ENCODE assay signal across 28 mouse cellular contexts in genomic region chr7:90277769-90278168, GRCm38 (mm10). TPM values are rescaled to one million over a fixed set of nuclear protein-coding genes. Genes with fewer than 3 reads are reported as not detected.
DNase-seq lines count a peak whose midpoint lies in the region; ATAC-seq and TF ChIP-seq lines count a peak whose summit lies in the region.
"Had no signal": no experiment of that assay in that cellular context is flagged by ENCODE, and none has a peak within 500 bp of the region (broad histone marks: within the 10 kb centered on the region; RNA-seq: fewer than 3 reads in every experiment).

No protein-coding gene starts in this region.

- H3K4me1 ChIP-seq in kidney, embryonic 15.5 days: peaks cover 18% of the 10 kb centered on the region
- H3K4me1 ChIP-seq in kidney, postnatal 0 days (replicated peaks; ENCODE audit: insufficient read depth, low read length): 0 out of 2 replicates have a peak, but pooled peaks cover 4% of the 10 kb centered on the region
- H3K4me1 ChIP-seq in midbrain, embryonic 11.5 days (ENCODE audit: control insufficient read depth, insufficient read depth, low read length): no peaks in the 10 kb centered on the region
- H3K4me1 ChIP-seq: heart, embryonic 12.5 days; hindbrain, embryonic 13.5 days; neural tube, embryonic 13.5 days had no signal

- 23% methylated on average over 4 of the region's 4 CpGs for WGBS in kidney, embryonic 15.5 days
- WGBS in kidney, postnatal 0 days: 17% methylated on average over 4 of the region's 4 CpGs
- WGBS in midbrain, embryonic 11.5 days: 74% methylated on average over 4 of the region's 4 CpGs

- H3K36me3 ChIP-seq in kidney, embryonic 15.5 days: no peaks in the 10 kb centered on the region
- H3K36me3 ChIP-seq in kidney, postnatal 0 days (ENCODE audit: insufficient read depth, low read length): no peaks in the 10 kb centered on the region
- no peaks in the 10 kb centered on the region for H3K36me3 ChIP-seq in midbrain, embryonic 11.5 days (ENCODE audit: control insufficient read depth, insufficient read depth, low read length)
- H3K36me3 ChIP-seq: embryonic facial prominence, embryonic 10.5 days; heart, embryonic 12.5 days; hindbrain, embryonic 13.5 days; neural tube, embryonic 13.5 days had no signal

- no peak overlapping the region for H3K4me2 ChIP-seq in kidney, embryonic 15.5 days
- no peak overlapping the region for H3K4me2 ChIP-seq in kidney, postnatal 0 days (ENCODE audit: low read length)
- no peak overlapping the region for H3K4me2 ChIP-seq in midbrain, embryonic 11.5 days
- H3K4me2 ChIP-seq: heart, embryonic 12.5 days; hindbrain, embryonic 13.5 days; liver, embryonic 11.5 days; neural tube, embryonic 13.5 days had no signal

- no peak overlapping the region for H3K4me3 ChIP-seq in kidney, embryonic 15.5 days (replicated peaks)
- H3K4me3 ChIP-seq in kidney, postnatal 0 days (replicated peaks; ENCODE audit: low read depth, low read length): no peak overlapping the region
- H3K4me3 ChIP-seq in midbrain, embryonic 11.5 days (ENCODE audit: low read depth, low read length): no peak overlapping the region
- H3K4me3 ChIP-seq: embryonic facial prominence, embryonic 10.5 days; heart, embryonic 12.5 days; hindbrain, embryonic 13.5 days; left cerebral cortex, adult 2 months; neural tube, embryonic 13.5 days had no signal

- peak; percentile 12; the same call in 1 of the 2 replicates for ATAC-seq in kidney, embryonic 15.5 days (replicated peaks; ENCODE audit: low FRiP score)
- ATAC-seq in kidney, postnatal 0 days (replicated peaks; ENCODE audit: low FRiP score, low read depth): peak; percentile 38; the same call in 1 of the 2 replicates
- no peak for ATAC-seq in midbrain, embryonic 11.5 days (ENCODE audit: low FRiP score)
- ATAC-seq: inflammation-experienced regulatory T-cells, adult 6 months had no signal

- no peak overlapping the region for H3K9ac ChIP-seq in kidney, embryonic 15.5 days
- no peak overlapping the region for H3K9ac ChIP-seq in kidney, postnatal 0 days (ENCODE audit: low read depth, low read length)
- no peak overlapping the region for H3K9ac ChIP-seq in midbrain, embryonic 11.5 days (ENCODE audit: low read length)
- H3K9ac ChIP-seq: heart, embryonic 12.5 days; hindbrain, embryonic 13.5 days; neural tube, embryonic 13.5 days had no signal

- no peaks in the 10 kb centered on the region for H3K27me3 ChIP-seq in kidney, embryonic 15.5 days
- no peaks in the 10 kb centered on the region for H3K27me3 ChIP-seq in kidney, postnatal 0 days (ENCODE audit: insufficient read depth, low read length)
- H3K27me3 ChIP-seq in midbrain, embryonic 11.5 days (ENCODE audit: control insufficient read depth, insufficient read depth, low read length): no peaks in the 10 kb centered on the region
- H3K27me3 ChIP-seq: heart, embryonic 12.5 days; hindbrain, embryonic 13.5 days; neural tube, embryonic 13.5 days had no signal

- peak; percentile 21 for DNase-seq in kidney, adult 11 months
- no peak for DNase-seq in kidney, postnatal 14 days
- DNase-seq in kidney, postnatal 0 days (ENCODE audit: low spot score): peak; percentile 11
- peak; percentile 50 for DNase-seq in lung, postnatal 36 days
- DNase-seq in urinary bladder, postnatal 36 days (ENCODE audit: low spot score in 2 of 2): no peak
- no peak for DNase-seq in layer of hippocampus, postnatal 36 days
- DNase-seq in midbrain, embryonic 11.5 days (ENCODE audit: low spot score, missing footprints): no peak
- DNase-seq: adrenal gland, adult 2 months; cerebellum, adult 8-10 months; gastrocnemius, postnatal 14 days; heart, postnatal 14 days; midbrain, embryonic 14.5 days; right cerebral cortex, adult 18-20 months; thymus, adult 18-20 months; thymus, postnatal 4 days had no signal

- no peak for TF ChIP-seq CTCF in kidney, postnatal 0 days (IDR thresholded peaks at IDR 0.05; ENCODE audit: low read depth)

- peak overlapping the region; percentile 42 for H3K27ac ChIP-seq in kidney, embryonic 15.5 days
- peak overlapping the region; percentile 38; the same call in 1 of the 2 replicates for H3K27ac ChIP-seq in kidney, postnatal 0 days
- H3K27ac ChIP-seq in midbrain, embryonic 11.5 days (ENCODE audit: low read depth, low read length): no peak overlapping the region
- H3K27ac ChIP-seq: embryonic facial prominence, embryonic 10.5 days; hindbrain, embryonic 13.5 days; left cerebral cortex, adult 2 months; neural tube, embryonic 13.5 days had no signal

- no peaks in the 10 kb centered on the region for H3K9me3 ChIP-seq in kidney, embryonic 15.5 days (replicated peaks)
- H3K9me3 ChIP-seq in kidney, postnatal 0 days (replicated peaks; ENCODE audit: low read length): no peaks in the 10 kb centered on the region
- H3K9me3 ChIP-seq in midbrain, embryonic 11.5 days (ENCODE audit: control insufficient read depth, low read length): no peaks in the 10 kb centered on the region
- H3K9me3 ChIP-seq: embryonic facial prominence, embryonic 10.5 days; heart, embryonic 12.5 days; hindbrain, embryonic 13.5 days; neural tube, embryonic 13.5 days had no signal

RNA-seq across cellular contexts. Expression of gene Ccdc83, which starts 12.2 kb away (rescaled TPM):
- not detected in 2 replicates for polyA plus RNA-seq in kidney, embryonic 15.5 days (2015; fragmentation: Nextera tagmentation; extraction: Ambion mirVana)
- polyA plus RNA-seq in kidney, postnatal 0 days (2015; fragmentation: Nextera tagmentation; extraction: Ambion mirVana): not detected in 2 replicates
- total RNA-seq in layer of hippocampus, postnatal 36 days (2021): not detected
- polyA plus RNA-seq in midbrain, embryonic 11.5 days (2014; fragmentation: Nextera tagmentation; extraction: Ambion mirVana): 0.11 TPM in 1 of 2 replicates, not detected in the other
- total RNA-seq: adrenal gland, adult 2 months; common myeloid progenitor, adult 5-6 weeks; left cerebral cortex, adult 2 months had no signal
- polyA plus RNA-seq: adrenal gland, adult 2 months; embryonic facial prominence, embryonic 10.5 days; forebrain, embryonic 11.5 days; frontal cortex, adult 2 months; heart, embryonic 12.5 days; hindbrain, embryonic 13.5 days; limb, embryonic 11.5 days; liver, embryonic 11.5 days; midbrain, embryonic 14.5 days; neural tube, embryonic 13.5 days; small intestine, adult 2 months had no signal

RNA-seq across cellular contexts. Expression of gene Sytl2, which starts 24.3 kb away (rescaled TPM):
- 9.8 and 10.0 TPM in 2 replicates for polyA plus RNA-seq in kidney, embryonic 15.5 days (2015; fragmentation: Nextera tagmentation; extraction: Ambion mirVana)
- 14.9 and 16.5 TPM in 2 replicates for polyA plus RNA-seq in kidney, postnatal 0 days (2015; fragmentation: Nextera tagmentation; extraction: Ambion mirVana)
- total RNA-seq in layer of hippocampus, postnatal 36 days (2021): 10 to 100 TPM; 30.9 to 40.5 TPM
- 3.8 and 4.7 TPM in 2 replicates for polyA plus RNA-seq in midbrain, embryonic 11.5 days (2014; fragmentation: Nextera tagmentation; extraction: Ambion mirVana)
- total RNA-seq: common myeloid progenitor, adult 5-6 weeks had no signal

Comparison
In these comparisons a context has a peak if more than half of its experiments do, and no peak if none do; other contexts are left out.
1. DNase-seq: peak in kidney, adult 11 months (single experiment), kidney, postnatal 0 days (single experiment) and lung, postnatal 36 days (single experiment); none in kidney, postnatal 14 days (single experiment), urinary bladder, postnatal 36 days (0 of 2), layer of hippocampus, postnatal 36 days (0 of 2) and midbrain, embryonic 11.5 days (single experiment).